Mouse (Mus musculus): ENCODE results near the gene Foxn3.

GRCm38 (mm10) chr12:99342160-99342559 lies 221.2 kb downstream of the Foxn3 start:
- TF ChIP-seq MAX (IDR thresholded peaks at IDR 0.05; ENCODE audit: low read depth), result no peak
- TF ChIP-seq CEBPB (IDR thresholded peaks at IDR 0.05; ENCODE audit: insufficient read depth, poor library complexity, severe bottlenecking), result no peak
- no peak for TF ChIP-seq POLR2A (IDR thresholded peaks at IDR 0.05; ENCODE audit: insufficient read length, low read depth)
- TF ChIP-seq SRF (IDR thresholded peaks at IDR 0.05; ENCODE audit: control insufficient read depth, insufficient read length, low read depth), result no peak
- no peak for TF ChIP-seq E2F4 (IDR thresholded peaks at IDR 0.05; ENCODE audit: insufficient read depth)

All from myocyte (in vitro differentiated cells).